Mouse (Mus musculus) cerebellum, adult 2 months (tissue): ENCODE data around the gene Gm266.

Source experiments
- CTCF ChIP-seq: fragments of 200-500 bp; IDR thresholded peaks from 2 replicates; pipeline ENCODE4 v1.5.1; 2011; ENCODE audit warnings: low read depth, mild to moderate bottlenecking, control low read depth, low read length, moderate library complexity, borderline replicate concordance; ENCODE audit not compliant: insufficient read depth
- POLR2A ChIP-seq: fragments of 200-500 bp; IDR thresholded peaks from 2 replicates; pipeline ENCODE4 v1.6.1; 2011; ENCODE audit warnings: low read length, control low read depth, borderline replicate concordance; ENCODE audit not compliant: insufficient read depth

DNA sequence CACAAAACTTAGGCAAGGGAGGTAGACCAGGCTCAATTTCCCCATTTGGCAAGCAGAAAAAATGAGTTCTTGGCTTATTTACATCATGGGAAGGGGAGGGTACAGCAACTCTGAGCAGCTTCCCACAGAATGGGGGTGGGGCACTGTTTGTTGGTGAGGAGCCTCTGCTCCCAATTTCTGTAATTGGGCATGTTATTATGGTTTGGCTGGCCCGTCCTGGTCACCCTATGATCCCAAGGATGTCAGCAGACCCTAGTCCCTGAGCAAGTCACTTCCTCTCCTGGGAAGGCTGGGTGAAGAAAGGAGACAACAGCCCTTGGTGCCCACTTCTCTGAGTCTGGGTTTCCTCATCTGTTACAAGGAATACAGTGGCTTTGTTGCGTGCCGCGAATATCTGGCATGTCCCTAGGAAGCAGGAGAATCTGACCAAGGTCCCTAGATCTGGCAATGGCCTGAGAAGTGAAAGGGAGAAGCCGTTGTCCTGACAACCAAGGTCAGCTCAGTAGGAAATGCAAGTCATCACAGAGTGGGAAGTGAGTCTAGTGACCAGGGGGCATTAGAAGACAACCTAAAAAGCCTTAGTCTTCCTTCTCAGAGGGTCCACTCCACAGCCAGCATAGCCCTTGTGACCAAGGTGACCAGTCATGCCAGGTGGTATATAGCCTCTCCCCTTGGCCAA, 48.3 kb downstream of the Gm266 start:
- TF ChIP-seq CTCF (no peak), POLR2A (no peak)
